Mouse (Mus musculus) left cerebral cortex, adult 2 months (tissue): Measurements from ENCODE around the gene Eng. TPM values are rescaled to one million over a fixed set of nuclear protein-coding genes. Genes with fewer than 3 reads are reported as not detected.
A peak's percentile ranks its signal among the peaks of the same experiment; 100 is the strongest.

ENCODE experiments used
- DNase-seq, 2 experiments: peaks; one replicate each; pipeline ENCODE4 v3.0.0; 2021 to 2022; ENCODE audit warnings: low spot score in 2 of 2, mixed read lengths in 1 of 2; ENCODE audit errors: extremely low spot score in 1 of 2
- H3K27ac ChIP-seq: fragments of 200-600 bp; 2 replicates; pipeline ENCODE4 v1.8.1; 2022
- H3K4me3 ChIP-seq: fragments of 200-600 bp; 2 replicates; pipeline ENCODE4 v1.8.1; 2022
- CTCF ChIP-seq: fragments of 200-600 bp; IDR thresholded peaks from 2 replicates; pipeline ENCODE4 v1.8.1; 2022; ENCODE audit warnings: antibody characterized with exemption, mild to moderate bottlenecking, moderate library complexity
- intact Hi-C: fragments of 180-260 bp; cut with DNase I; formaldehyde crosslinking; loops from one replicate; pipeline ENCODE4 v1.15.1; 2025
- total RNA-seq, 2 experiments: library from RNA; stranded (reverse); gene quantifications; 2 replicates each; pipeline ENCODE4 v1.2.3; 2021

Eng gene
- total RNA-seq, 2 experiments from 2014 or later = 22.2 to 23.0 TPM

DNA sequence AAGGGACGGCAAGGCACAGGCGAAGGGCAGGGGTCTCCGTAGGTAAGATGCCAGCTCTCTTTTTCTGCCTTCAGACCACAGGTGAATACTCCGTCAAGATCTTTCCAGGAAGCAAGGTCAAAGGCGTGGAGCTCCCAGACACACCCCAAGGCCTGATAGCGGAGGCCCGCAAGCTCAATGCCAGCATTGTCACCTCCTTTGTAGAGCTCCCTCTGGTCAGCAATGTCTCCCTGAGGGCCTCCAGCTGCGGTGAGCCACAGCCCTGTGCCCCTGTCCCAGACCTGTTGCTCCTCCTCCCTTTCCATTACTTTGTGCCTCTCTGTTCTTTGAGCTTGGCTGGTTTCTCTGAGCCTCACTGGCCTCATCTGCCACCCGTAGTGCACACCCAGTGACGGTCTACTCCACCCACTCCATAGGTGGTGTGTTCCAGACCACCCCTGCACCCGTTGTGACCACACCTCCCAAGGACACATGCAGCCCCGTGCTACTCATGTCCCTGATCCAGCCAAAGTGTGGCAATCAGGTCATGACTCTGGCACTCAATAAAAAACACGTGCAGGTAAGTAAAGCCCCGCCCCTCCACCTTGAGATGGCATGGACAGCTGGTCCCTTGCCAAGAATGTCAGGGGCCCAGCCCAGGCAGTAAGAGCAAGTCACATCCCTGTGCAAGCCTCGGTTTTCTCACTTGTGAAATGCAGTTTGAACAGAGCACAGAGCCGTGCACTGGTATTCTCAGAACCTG is 27.0 kb downstream of the Eng start:
- DNase-seq = no peak
- H3K4me3 ChIP-seq = no peak overlapping the region
- no peak overlapping the region for H3K27ac ChIP-seq
- TF ChIP-seq CTCF = no peak
- intact Hi-C loops = no loop called here

DNA sequence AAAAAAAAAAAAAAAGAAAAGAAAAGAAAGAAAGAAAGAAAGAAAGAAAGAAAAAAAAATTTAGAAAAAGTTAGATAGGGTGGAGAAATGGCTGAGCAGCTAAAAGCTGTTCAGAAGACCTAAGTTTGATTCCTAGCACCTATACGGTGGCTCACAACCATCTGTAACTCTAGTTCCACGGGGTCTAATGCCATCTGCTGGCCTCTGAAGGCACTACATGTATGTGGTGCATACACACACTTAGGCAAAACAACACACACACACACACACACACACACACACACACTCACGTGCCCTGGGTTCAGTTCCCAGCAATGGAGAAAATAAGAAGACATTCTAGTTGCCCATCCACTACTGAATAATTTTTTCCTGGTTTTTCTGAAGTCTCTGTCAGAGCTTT is 30.4 kb downstream of the Eng start:
- no peak; the same call in 1 of the 2 replicates for TF ChIP-seq CTCF
- intact Hi-C loops = no loop called here
- DNase-seq = no peak
- no peak overlapping the region for H3K4me3 ChIP-seq
- H3K27ac ChIP-seq = no peak overlapping the region

DNA sequence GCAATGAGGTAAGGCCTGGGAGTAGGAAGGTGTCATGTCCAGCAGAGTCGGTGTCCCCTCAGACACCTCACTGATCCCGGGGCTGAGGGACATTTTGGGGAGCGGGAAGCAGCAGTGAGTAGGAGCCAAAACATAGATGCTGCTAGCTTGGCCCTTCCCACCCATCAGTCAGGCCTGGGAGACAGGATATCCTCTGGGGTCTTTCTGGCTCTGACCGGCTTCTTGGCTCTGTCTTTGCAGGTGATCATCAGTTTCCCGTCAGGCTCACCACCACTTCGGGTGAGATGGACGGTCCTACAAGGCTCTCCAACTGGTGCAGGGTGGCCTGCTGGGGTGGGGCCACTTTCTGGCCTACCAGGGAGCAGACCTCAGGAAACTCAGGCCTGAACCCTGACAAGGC is 31.3 kb downstream of the Eng start:
- Histone ChIP-seq H3K4me3 (no peak overlapping the region), H3K27ac (no peak overlapping the region)
- no peak for TF ChIP-seq CTCF
- intact Hi-C loops = no loop called here
- DNase-seq = no peak

DNA sequence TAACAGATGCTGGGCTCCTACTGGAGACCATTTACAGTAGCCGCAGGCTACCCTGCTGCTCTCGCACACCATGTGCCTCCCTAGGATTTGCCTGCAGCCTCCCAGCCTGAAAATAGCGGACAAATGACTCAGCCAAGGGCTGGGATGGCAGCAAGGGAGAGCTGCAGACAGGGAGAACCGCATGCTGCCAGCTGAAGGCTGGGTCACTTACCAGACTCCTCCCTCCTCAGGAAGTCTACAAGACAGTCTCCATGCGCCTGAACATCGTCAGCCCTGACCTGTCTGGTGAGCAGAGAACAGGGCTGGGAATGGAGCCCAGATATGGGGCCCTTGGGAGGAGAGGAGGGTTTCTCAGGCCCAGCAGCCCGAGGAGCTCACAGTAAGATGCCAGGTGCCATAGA is 33.7 kb downstream of the Eng start:
- H3K4me3 ChIP-seq = no peak overlapping the region
- DNase-seq = peak; percentile 53 to 69
- H3K27ac ChIP-seq = peak overlapping the region; percentile 56
- intact Hi-C loops = no loop called here
- TF ChIP-seq CTCF = no peak

DNA sequence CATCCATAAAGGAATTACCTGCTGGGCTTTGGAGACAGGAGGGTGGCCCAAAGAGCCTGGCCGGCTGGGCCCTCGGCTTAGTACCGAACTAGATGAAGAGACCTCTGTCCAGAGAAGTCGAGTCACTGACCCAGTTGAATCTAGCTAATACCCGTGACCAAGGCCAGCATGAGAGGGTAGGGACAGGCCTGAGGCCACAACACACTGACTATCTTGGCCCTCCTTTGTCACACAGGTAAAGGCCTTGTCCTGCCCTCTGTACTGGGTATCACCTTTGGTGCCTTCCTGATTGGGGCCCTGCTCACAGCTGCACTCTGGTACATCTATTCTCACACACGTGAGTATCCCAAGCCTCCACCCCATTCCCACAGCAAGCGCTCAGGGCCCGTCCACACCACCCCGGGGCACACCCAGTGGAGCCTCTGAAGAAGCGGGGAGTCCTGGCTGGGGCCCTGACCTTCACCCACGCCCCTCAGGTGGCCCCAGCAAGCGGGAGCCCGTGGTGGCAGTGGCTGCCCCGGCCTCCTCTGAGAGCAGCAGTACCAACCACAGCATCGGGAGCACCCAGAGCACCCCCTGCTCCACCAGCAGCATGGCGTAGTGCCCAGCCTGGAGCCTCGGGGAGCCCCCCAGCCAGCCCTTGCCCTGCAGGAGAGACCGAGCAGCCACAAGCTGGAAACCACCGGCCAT is 34.7 kb downstream of the Eng start:
- no peak for TF ChIP-seq CTCF
- intact Hi-C loops = no loop called here
- Histone ChIP-seq H3K27ac (no peak overlapping the region), H3K4me3 (no peak overlapping the region)
- no peak for DNase-seq

DNA sequence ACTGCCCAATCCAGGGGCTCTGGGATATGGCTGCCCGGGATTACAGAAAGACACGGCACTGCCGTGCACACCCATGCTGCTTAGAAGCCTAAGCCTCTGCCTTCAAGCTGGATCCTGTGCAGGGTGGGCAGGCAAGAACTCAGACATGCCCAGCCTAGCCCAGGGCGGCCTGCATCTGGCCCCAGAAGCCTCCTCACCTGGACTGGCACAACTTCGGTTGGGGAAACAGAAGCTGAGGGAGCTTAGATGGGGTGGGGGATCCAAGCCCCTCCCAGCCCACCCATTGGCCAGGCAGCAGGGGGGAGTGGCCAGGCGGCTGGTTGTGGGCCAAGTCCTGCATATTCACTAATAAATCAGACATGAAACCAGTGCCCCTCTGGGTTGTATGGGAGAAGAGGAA is 35.4 kb downstream of the Eng start:
- no peak for DNase-seq
- H3K27ac ChIP-seq = no peak overlapping the region
- intact Hi-C loops = no loop called here
- no peak for TF ChIP-seq CTCF
- no peak overlapping the region for H3K4me3 ChIP-seq

DNA sequence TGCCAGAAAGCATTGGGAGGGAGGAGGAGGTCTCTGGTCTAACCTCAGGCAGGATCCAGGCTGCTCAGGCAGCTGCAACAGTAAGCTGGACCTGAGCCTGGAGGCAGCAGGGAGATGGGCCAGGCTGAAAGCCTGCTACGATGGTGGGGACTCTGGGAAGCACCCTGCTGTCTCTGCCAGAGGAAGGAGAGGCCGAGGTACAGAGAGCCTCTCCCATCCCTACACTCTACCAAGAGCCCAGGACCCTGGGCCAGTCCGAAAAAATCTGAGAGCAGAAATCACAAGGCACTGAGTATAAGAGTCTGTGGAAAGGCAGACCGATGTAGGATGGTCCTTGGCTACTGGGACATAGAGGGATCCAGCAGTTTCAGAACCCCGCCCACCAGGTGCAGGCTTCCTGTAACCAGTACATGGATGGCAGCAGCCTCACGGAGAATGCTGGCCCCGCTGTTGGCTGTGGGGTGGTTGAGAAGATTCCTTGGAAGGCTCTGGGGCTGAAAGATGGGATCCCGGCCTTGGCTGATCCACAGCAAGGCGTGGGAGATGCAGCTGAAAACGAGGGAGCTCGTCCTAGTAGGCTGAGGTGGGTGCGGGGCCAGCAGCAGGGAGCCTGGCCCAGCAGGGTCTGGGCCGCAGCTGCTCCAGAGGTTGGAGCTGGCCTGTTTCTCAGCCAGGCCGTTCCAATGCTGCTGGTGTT is 36.5 kb downstream of the Eng start:
- DNase-seq = no peak
- Histone ChIP-seq H3K4me3 (no peak overlapping the region), H3K27ac (no peak overlapping the region)
- TF ChIP-seq CTCF = no peak
- intact Hi-C loops = no loop called here

DNA sequence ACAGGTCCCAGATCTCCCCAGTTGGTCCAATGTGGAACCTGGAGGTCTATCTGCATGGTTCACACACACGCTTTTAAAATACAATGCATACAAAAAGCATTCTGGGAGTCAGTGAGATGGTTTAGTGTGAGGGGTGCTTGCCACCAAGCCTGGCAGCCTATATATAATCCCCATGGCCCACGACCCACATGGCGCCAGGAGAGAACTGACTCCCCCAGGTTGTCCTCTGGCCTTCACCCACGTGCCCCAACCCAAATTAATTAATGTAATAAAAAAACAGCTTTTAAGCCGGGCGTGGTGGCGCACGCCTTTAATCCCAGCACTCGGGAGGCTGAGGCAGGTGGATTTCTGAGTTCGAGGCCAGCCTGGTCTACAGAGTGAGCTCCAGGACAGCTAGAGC is 37.3 kb downstream of the Eng start:
- intact Hi-C loops = no loop called here
- no peak for TF ChIP-seq CTCF
- no peak for DNase-seq
- Histone ChIP-seq H3K4me3 (no peak overlapping the region), H3K27ac (no peak overlapping the region)

DNA sequence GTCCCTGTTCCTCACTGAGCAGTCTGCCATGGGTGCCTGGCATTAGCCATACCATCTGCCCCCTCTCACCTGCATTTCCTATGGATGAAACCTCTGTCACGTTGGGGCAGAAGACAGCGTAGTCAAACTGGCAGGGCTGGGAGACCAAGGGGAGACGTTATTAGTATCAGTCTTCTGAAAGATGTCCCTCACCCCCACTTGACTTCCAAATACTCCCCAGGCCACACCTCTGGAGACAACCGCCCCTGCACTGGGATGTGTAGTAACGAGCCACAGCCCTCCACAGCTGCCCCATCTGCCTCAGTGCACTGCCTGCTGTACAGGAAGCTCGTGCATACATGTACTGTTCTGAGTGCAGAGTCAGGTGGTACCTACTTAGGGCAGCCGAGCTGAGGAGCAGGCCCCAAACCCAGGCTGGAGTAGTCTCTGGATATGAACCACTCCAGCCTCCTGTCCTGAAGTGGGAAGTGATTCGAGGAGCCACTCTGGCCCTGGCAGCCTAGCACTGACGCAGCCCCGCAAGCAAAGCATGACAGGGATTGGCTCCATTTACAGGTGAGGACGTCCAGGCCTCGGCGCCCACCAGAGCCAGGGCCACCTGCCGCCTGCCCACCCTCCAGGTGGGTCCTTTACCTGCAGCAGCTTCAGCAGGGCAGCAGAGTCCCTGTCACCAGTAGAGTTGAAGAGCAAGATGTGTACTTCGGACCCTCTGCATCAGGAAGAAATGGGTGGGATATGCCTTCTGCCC is 38.5 kb downstream of the Eng start:
- intact Hi-C loops = no loop called here
- no peak for DNase-seq
- TF ChIP-seq CTCF = no peak

DNA sequence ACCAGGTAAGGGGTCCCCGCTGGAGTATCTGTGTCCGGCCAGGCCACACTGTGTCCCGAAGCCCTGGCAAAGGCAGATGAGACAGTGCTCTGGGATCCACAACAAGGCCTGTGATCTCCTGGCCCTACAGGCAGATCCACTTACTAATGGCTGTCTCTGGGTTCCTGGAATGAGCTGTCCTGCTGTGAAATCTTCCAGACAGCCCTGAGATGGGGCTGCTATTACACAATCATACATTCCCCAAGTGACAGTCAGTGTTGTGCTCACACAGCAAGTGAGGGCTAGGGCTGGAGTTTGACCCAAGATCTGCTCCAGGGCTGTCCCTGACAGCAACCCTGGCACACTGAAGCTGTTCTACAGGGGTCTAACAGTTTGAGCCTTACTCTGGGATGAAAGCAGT is 39.4 kb downstream of the Eng start:
- DNase-seq = no peak
- intact Hi-C loops = no loop called here
- no peak overlapping the region for H3K27ac ChIP-seq
- H3K4me3 ChIP-seq = no peak overlapping the region
- no peak for TF ChIP-seq CTCF

More for the DNA sequence above, 38.5 kb downstream of the Eng start:
- H3K27ac ChIP-seq = no peak overlapping the region
- H3K4me3 ChIP-seq = no peak overlapping the region

DNA sequence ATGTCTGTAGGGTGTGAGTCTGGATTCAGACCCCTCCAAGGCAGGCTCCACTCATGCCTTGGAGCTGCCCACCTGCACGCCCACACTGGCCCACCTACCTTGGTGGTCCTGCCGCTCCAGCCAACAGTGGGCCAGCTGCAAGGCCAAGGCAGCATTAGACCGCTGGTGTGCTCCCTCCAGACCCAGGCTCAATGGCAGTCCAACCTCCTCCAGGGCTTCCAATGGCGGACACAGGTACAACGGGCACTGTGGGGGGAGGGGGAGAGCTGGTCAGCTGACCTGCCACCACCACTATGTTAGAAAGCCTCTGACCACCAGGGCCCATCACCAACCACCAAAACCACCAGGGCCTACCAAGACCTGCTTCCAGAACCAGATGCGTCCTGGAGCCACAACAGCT is 40.2 kb downstream of the Eng start:
- TF ChIP-seq CTCF = no peak
- no peak for DNase-seq
- H3K4me3 ChIP-seq = no peak overlapping the region
- intact Hi-C loops = no loop called here
- no peak overlapping the region for H3K27ac ChIP-seq

DNA sequence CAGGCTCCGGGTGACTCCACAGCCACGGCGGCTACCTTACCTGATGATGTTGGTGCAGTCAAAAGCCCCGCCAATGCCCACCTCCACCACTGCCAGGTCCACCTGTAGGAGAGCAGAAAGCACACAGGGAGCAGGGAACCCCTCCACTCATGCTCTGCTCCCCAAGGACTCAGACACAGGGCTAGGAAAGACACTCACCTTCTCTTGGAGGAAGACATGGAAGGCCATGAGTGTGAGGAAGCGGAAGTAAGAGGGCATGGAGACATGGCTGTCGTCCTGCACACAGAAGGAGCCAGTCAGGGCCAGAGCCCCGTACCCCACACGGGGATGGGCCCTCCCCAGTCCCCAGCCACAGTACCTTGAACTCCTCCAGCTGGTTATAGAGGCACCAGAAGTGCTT is 41.2 kb downstream of the Eng start:
- no peak for DNase-seq
- no peak for TF ChIP-seq CTCF
- Histone ChIP-seq H3K4me3 (no peak overlapping the region), H3K27ac (no peak overlapping the region)
- intact Hi-C loops = no loop called here
